In genomic region chr19:41702638-41703037, GRCm38 (mm10) we compare ENCODE assay signal across 28 mouse cellular contexts. TPM values are rescaled to one million over a fixed set of nuclear protein-coding genes. Genes with fewer than 3 reads are reported as not detected.
"Had no signal": no experiment of that assay in that cellular context is flagged by ENCODE, and none has a peak within 500 bp of the region (broad histone marks: within the 10 kb centered on the region; RNA-seq: fewer than 3 reads in every experiment).

No protein-coding gene starts in this region.

- H3K27me3 ChIP-seq: intestine, embryonic 15.5 days; liver, embryonic 15.5 days had no signal

- H3K4me2 ChIP-seq: heart, embryonic 12.5 days; hindbrain, embryonic 12.5 days; hindbrain, embryonic 14.5 days; intestine, embryonic 15.5 days; limb, embryonic 12.5 days; liver, embryonic 11.5 days; liver, embryonic 13.5 days; liver, embryonic 15.5 days had no signal

- H3K4me3 ChIP-seq: gastrocnemius, adult 2 months; heart, embryonic 10.5 days; heart, embryonic 12.5 days; hindbrain, embryonic 10.5 days; hindbrain, embryonic 12.5 days; intestine, embryonic 15.5 days; left cerebral cortex, adult 2 months; limb, embryonic 10.5 days; limb, embryonic 12.5 days; liver, embryonic 13.5 days; liver, embryonic 15.5 days had no signal

- H3K27ac ChIP-seq: gastrocnemius, adult 2 months; heart, embryonic 10.5 days; hindbrain, embryonic 10.5 days; hindbrain, embryonic 12.5 days; hindbrain, embryonic 14.5 days; intestine, embryonic 15.5 days; left cerebral cortex, adult 2 months; limb, embryonic 10.5 days; limb, embryonic 12.5 days; liver, embryonic 13.5 days; liver, embryonic 15.5 days had no signal

- H3K9me3 ChIP-seq: heart, embryonic 10.5 days; heart, embryonic 12.5 days; hindbrain, embryonic 10.5 days; hindbrain, embryonic 12.5 days; intestine, embryonic 15.5 days; limb, embryonic 10.5 days; limb, embryonic 12.5 days; liver, embryonic 13.5 days; liver, embryonic 15.5 days had no signal

- DNase-seq: gastrocnemius, adult 2 months; gastrocnemius, postnatal 10 days; gastrocnemius, postnatal 25 days; heart, adult 18-20 months; heart, postnatal 10 days; heart, postnatal 4 days; kidney, adult 18-20 months; kidney, adult 8-10 months; kidney, postnatal 10 days; kidney, postnatal 25 days; kidney, postnatal 4 days; liver; liver, embryonic 13.5 days had no signal

- H3K4me1 ChIP-seq: intestine, embryonic 15.5 days; liver, embryonic 13.5 days; liver, embryonic 15.5 days had no signal

- H3K36me3 ChIP-seq: heart, embryonic 10.5 days; heart, embryonic 12.5 days; hindbrain, embryonic 10.5 days; hindbrain, embryonic 12.5 days; intestine, embryonic 15.5 days; limb, embryonic 10.5 days; limb, embryonic 12.5 days; liver, embryonic 13.5 days; liver, embryonic 15.5 days had no signal

- H3K9ac ChIP-seq: heart, embryonic 12.5 days; hindbrain, embryonic 12.5 days; hindbrain, embryonic 14.5 days; intestine, embryonic 15.5 days; limb, embryonic 12.5 days; liver, embryonic 13.5 days; liver, embryonic 15.5 days had no signal

- ATAC-seq: hindbrain, embryonic 16.5 days; inflammation-experienced regulatory T-cells, adult 6 months; intestine, embryonic 15.5 days; intestine, postnatal 0 days had no signal

RNA-seq across cellular contexts. Expression of gene Slit1, which starts 40.8 kb away (rescaled TPM):
- total RNA-seq: heart, postnatal 4 days had no signal
- polyA plus RNA-seq: heart, embryonic 14.5 days; inflammation-experienced regulatory T-cells, adult 6 months had no signal
